Mouse (Mus musculus) inflammation-experienced regulatory T-cells, adult 6 months (primary cell): ENCODE measurements around the gene Pla2g4a. TPM values are rescaled to one million over a fixed set of nuclear protein-coding genes. Genes with fewer than 3 reads are reported as not detected.

Experiments used
- ATAC-seq: one replicate; pipeline ENCODE4 v1.8.0; 2017
- polyA plus RNA-seq, 3 experiments: library from polyadenylated mRNA; unstranded; fragments of 100-300 nt; shearing (Covaris generic); gene quantifications; one replicate each; pipeline ENCODE4 v1.2.1; 2017

Pla2g4a gene
- polyA plus RNA-seq = under 1 TPM in 1 of 3 experiments, not detected in 2; 0.58 TPM

DNA sequence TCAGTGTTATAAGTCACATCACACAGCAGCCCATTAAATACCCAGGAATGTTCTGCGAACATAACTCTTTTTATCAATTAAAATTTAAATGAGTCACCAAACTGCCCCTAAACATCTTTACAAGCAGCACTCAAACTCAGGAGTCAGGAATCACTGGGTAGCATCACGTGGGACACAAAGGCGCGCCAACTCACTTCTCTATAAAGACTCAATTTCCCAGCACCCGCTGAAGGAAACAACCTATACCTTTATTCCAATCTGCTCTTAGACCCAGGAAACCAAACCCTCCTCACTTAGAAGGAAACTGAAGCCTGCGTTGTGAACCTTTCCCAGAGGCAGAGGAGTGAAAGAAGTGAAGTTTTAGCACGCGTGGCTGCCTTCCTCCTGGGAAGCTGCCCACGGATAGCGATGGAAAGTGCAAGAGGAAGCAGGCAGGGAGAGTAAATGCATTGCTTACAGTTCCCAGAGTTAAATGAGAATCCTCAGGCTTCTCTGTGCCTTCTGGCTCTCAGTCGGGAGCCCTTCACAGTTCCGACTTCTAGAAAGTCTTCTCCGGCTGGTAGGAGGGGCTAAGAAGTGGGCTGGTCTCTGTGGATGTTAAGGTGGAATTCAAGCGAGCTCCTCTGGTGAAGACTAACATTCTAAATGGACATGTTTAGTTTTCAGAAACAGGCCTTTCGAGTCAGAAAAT, at the start of gene Pla2g4a:
Gene Pla2g4a, minus strand, starts transcription at position 557 of the 691 bp plus-strand sequence.
- no peak for ATAC-seq

- ATAC-seq = no peak
Observed at GRCm38 (mm10) chr1:150010629-150010979, 49.5 kb upstream of the Pla2g4a start.

DNA sequence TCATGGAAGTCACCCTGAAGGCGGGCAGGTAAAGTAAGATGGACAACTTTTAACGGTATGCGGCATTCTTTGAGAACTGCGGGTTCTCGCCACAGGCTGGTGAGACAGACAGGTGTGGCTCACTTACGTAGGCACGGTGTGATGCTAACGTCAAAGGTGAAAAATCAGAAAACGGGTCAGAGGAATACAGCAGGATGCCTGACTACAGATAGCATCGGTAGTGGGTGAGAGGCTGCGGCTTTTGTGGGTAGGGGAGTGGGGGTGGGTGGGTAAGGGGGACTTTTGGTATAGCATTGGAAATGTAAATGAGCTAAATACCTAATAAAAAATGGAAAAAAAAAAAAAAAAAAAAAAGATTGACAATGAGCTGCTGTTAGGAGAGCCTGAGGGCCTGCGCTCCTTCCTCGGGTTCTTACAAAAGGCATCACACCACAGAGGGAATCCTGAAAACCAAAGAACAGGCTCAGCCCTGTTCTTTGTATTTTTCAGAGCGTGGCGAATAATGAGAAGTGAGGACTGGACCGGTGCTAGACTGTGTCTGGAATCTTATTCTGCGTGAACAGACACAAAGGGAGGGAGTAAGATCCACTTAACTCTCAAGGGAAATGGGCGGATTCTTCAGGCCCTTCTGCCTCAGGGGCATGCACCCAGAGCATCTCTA, 49.0 kb upstream of the Pla2g4a start:
- no peak for ATAC-seq

DNA sequence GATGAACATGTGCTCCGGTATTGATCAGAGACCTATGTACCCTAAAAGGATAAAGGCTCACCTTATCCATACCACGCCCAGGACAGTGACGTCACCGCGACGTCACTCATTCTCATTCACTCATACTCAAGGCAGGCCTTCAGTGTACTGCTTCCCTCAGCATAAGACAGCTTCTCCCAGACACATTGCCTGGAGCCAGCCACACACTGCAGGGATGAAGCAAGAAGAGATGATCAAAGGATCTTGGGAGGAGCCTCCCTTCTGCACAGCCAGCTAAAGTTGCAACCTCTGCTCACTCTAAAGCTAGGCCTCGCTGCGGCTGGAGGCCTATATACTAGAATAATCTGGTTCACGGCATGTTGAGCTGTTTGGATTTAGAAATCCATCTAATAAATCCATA, 48.0 kb upstream of the Pla2g4a start:
- no peak for ATAC-seq

DNA sequence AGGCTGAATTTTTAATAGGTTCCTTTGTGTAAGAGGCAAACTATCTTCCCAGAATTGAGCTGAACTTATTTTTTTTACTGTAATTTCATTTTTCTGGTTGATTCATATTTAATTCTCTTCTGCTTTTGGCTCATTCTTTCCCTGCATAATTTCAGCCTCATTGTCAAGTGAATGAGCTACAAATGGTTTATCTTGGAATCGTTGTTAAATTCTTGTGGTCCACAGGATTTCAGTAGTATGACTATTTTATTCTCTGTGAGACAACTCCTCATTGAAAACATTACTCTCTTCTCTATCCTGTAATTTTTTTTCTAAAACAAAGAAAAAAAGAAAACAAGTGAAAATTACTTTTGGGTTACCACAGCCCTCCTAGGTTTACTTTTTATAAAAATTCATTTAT, 14.5 kb upstream of the Pla2g4a start:
- ATAC-seq = no peak

DNA sequence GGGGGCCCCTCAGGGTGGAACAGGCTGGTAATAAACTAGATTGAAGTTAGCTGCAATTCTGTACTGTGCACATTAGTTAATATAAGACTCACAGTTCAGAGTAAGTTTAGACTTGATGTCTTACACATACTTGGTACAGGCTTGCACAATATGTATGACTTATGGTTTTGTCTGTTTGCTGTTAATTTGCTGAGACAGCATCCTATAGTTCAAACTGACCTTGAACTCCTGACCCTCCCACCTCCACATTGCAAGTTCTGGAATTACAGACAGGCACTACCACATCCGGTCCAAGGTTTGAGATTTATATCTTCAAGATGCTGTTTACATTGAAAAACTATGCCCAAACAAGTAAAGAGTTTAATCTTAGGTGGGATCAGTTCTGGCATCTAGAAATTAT, 4.7 kb upstream of the Pla2g4a start:
- ATAC-seq = no peak

- ATAC-seq = no peak
Observed at GRCm38 (mm10) chr1:149961425-149962303, 574 bp upstream of the Pla2g4a start.

- no peak for ATAC-seq
Observed at GRCm38 (mm10) chr1:149960251-149960650, 839 bp downstream of the Pla2g4a start.

GRCm38 (mm10) chr1:149959069-149959468, 2.0 kb downstream of the Pla2g4a start:
- no peak for ATAC-seq

DNA sequence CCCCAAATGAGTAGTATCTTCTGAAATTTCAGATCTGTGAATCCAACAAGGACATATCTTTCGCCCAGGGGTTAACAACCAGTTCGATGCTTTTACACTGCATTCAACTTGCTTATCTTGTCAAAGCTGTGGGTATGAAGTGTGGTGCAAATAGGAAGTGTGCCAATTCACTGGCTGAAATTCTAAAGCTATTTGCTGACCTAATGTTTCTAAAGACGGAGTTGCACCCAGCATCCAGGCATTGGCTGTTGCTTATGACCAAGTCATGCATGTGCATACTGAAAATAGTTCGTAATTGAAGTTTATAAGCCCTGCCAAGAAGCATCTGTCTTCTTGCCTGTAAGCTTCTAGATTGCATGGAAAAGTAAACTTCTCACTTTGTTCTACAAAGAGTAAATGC, 5.6 kb downstream of the Pla2g4a start:
- ATAC-seq = no peak

GRCm38 (mm10) chr1:149954026-149954425, 7.1 kb downstream of the Pla2g4a start:
- ATAC-seq = no peak

DNA sequence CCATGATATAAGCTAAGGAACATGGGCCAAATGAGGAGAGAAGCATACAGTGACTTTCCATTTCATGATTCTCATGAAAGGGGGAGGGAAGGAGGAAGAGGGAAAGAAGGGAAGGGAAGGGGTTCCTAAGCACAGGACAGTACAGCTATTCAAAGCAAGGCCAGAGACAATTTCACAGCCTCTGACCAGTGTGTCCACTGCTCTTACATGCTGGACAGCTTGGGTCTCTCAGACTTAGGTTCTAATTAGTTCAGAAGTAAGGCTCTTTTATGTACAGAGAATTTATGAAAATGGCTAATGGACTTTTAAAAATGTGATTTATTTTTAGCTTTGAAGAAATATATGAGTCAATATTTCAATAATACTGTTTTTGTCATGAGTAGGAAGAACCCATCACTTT, 9.0 kb downstream of the Pla2g4a start:
- ATAC-seq = no peak

DNA sequence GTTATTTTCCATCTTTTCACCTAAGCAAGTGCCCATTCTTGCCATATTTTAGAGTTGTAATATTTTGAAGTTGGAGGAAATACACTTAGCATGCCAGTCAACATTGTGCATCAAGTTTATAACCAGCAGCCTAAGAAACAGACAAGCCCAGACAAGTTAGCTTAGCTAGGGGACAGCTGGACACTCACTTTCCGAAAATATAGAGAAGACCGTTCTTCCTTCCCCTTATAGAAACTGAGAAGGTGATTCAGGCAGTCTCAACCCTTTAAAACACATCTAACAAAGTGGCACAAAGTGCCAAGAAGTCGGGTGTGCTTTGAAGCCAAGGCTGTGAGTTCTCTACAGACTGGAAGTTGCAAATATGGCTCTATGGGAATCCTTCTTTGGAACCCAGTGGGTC, 10.4 kb downstream of the Pla2g4a start:
- ATAC-seq = no peak

DNA sequence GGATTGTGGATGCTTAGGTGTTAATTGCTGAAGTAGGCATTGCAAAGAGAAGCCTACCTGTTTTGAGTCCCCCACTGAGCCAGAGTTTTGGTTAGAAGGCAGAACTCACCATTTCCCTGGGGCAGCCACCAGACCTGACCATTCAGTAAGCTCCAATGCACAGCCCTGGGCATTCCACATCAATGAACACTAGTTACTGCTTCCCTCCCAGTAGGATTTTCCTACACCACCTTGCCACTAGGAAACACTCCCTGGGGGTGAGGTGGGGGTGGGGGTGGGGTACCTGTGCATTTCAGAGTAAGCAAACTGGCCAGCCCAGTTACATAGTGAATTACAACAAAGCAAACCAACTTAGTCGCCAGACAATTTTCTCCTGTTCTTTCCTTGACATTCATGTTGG, 10.8 kb downstream of the Pla2g4a start:
- ATAC-seq = no peak

DNA sequence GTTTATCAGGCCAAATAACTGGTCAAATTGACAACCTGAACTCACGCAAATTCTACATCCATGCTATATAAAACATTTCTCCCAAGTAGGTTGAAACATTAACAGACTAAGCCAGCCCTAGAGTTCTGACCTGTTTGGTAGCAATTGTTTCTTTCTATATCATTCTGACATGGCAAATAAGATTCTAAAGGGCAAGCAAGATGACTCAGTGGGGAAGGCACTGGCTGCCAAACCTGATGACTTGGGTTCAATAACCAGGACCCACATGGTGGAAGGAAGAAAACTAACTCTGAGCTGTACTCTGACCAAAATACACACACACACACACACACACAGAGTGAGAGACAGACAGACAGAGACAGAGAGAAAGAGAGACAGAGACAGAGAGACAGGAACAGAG, 11.8 kb downstream of the Pla2g4a start:
- no peak for ATAC-seq

DNA sequence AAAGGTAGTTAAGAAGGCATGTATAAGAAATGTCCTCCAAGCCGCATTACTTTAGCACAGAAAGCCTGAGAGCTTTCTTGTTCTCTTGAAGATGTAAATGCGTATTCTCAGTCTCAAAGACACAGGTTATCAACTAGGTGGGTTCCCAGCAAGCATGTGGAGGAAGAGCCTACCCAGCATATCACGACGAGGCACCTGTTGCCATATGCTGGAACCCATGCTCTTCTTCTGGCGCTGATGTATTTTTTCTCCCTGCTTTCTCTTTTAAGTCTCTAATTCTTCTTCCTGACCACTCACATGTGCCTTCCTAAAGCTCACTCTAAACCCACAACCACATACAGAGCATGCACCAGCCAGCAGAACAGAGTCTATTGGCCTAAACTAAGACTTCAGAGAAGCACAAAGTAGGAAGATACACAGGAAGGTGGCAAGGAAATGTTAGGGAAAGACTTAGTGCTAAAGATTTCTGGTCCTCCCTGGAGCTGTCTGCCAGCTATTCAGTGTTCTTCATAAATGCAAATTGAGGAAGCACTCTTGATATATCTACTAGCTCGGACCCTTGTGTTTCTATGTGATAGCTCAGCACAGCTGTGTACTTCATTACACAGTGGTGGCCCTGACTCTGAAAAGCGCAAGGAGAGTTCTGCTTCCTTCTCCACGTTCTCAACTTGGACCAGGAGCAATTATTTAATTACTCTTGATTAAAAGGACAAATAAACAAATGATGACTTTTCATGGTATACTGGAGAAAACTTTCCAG, 12.8 kb downstream of the Pla2g4a start:
- ATAC-seq = no peak

- ATAC-seq = no peak
Observed at GRCm38 (mm10) chr1:149946993-149947392, 14.1 kb downstream of the Pla2g4a start.

GRCm38 (mm10) chr1:149946432-149946831, 14.7 kb downstream of the Pla2g4a start:
- no peak for ATAC-seq

DNA sequence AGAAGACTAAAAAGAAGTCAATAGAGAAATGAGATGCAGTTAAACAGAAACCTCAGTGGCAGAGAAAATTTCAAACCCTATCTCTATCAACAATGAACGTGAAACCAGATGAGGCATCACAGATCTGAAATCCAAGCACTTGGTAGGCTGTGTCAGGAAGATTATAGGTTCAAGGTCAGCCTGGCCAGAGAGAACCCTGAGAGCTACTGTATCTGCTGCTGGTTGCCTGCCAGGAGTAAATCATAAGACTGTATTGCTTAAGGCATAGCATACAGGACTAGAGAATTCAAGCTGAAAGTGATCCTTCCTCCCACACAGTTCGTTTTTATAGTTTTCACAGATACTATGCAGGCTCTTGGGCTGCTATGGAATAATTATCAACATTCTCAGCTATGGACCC, 17.5 kb downstream of the Pla2g4a start:
- ATAC-seq = no peak

DNA sequence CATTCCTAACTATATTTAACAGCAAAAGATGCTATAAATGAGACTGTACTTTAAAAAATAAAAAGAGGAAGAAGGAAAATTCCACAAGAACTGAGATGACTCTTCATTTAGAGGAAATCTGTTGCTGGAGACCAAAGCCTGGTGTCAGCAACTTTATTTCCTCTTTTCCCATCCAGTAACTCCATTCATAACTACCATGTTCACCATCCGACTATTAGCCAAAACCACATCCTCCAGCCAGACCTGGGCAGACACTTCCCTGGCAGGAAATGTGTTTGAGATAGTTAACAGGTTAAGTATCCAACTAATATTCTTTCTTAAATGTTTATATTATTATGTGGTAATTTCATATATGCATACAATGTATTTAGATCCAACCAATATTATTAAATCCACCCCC, 20.8 kb downstream of the Pla2g4a start:
- ATAC-seq = no peak

DNA sequence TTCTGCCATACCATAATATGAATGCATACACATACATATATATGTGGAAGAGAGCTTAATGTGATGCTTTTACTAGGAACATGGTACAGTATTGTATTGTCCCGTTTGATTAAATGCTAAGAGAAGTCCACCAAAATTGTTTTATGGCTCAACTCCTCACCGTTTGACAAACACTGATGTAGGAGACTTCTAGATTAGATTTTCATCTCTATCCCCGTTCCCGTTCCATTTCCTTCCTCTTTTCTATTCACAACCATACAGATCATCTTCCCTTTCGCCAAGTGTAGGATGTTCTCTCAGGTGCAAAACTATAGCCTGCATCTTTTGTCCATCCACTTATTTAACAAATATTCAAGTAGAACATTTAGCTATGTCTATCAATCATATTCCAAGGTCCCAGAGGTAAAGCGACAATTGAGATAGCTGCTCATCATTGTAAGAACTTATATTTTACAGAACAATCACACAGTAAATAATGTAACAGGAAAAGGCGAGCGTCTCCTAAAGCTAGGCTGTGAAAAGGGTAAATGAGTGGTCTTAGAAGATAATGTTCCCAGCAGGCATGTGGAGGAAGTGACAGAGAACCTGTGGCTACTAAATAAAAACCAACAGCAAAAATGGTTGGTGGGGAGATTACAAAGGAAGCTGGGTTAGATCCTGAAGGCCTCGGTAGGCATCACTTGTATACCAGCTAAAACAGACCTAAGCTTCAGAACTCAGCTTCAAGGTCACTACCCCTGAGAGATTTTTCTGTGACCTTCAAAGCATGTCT, 21.6 kb downstream of the Pla2g4a start:
- ATAC-seq = no peak

DNA sequence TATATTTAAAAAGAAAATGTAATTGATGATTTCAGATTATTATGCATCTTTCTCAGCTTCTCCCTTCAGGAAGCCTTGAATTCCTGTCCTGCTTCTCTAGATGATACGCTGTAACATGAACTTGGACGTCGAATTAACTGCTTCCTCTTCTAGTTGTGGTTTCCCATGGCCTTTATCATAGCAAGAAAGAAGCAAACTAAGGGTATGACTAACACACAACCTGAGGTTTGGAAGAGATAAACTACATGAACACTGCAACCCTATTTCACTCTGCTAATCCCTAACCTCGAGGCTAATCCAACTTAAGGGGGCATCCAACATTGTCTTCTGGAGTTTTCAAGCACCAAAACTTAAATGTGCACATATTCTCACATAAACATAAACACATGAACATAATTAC, 23.3 kb downstream of the Pla2g4a start:
- no peak for ATAC-seq
